Mouse (Mus musculus) ES-E14 (cell line): ENCODE results near the gene Fxyd2. TPM values are rescaled to one million over a fixed set of nuclear protein-coding genes. Genes with fewer than 3 reads are reported as not detected.

Experiments used
- DNase-seq: peaks from one replicate; pipeline ENCODE4 v3.0.0-alpha.2; 2013; ENCODE audit warnings: low read depth, low spot score
- H3K27ac ChIP-seq: 2 replicates; pipeline ENCODE4 v1.5.1; 2012; ENCODE audit warnings: low read depth, mild to moderate bottlenecking, low read length, moderate library complexity, mixed read lengths; ENCODE audit not compliant: poor library complexity, insufficient read depth, severe bottlenecking
- H3K36me3 ChIP-seq: 2 replicates; pipeline ENCODE4 v1.6.1; 2012; ENCODE audit warnings: mild to moderate bottlenecking, low read length, moderate library complexity, mixed read lengths; ENCODE audit not compliant: control insufficient read depth, poor library complexity, insufficient read depth, severe bottlenecking
- H3K4me1 ChIP-seq, 2 experiments: fragments of 150-350 bp in 1 of 2; sonication (generic) in 1 of 2; 2 replicates each; pipeline ENCODE4 v1.6.1; 2012; ENCODE audit warnings: low read length in 2 of 2, mild to moderate bottlenecking in 1 of 2, mixed read lengths in 1 of 2; ENCODE audit not compliant: control insufficient read depth in 2 of 2, insufficient read depth in 2 of 2, poor library complexity in 1 of 2
- H3K4me3 ChIP-seq, 2 experiments: fragments of 150-350 bp in 1 of 2; sonication (generic) in 1 of 2; 2 replicates each; pipeline ENCODE4 v1.5.1; 2012; ENCODE audit warnings: low read length in 2 of 2, low read depth in 1 of 2, mild to moderate bottlenecking in 1 of 2, mixed read lengths in 1 of 2; ENCODE audit not compliant: insufficient read depth in 1 of 2, poor library complexity in 1 of 2, severe bottlenecking in 1 of 2
- H3K9ac ChIP-seq: 2 replicates; pipeline ENCODE4 v1.6.1; 2012; ENCODE audit warnings: low read depth, mild to moderate bottlenecking, low read length, mixed read lengths; ENCODE audit not compliant: poor library complexity, insufficient read depth, severe bottlenecking
- H3K9me3 ChIP-seq: fragments of 150-350 bp; sonication (generic); 2 replicates; pipeline ENCODE4 v1.6.1; 2012; ENCODE audit warnings: low read depth, mild to moderate bottlenecking, low read length; ENCODE audit not compliant: control insufficient read depth, insufficient read depth
- CHD2 ChIP-seq: IDR thresholded peaks from 2 replicates; pipeline ENCODE4 v1.6.1; 2014; ENCODE audit warnings: mild to moderate bottlenecking, low read depth, low read length, inconsistent platforms
- HCFC1 ChIP-seq: IDR thresholded peaks from 2 replicates; pipeline ENCODE4 v1.6.1; 2012; ENCODE audit warnings: low read length, inconsistent platforms, borderline replicate concordance; ENCODE audit not compliant: insufficient read depth
- MAFK ChIP-seq: IDR thresholded peaks from 2 replicates; pipeline ENCODE4 v1.6.1; 2014; ENCODE audit warnings: mild to moderate bottlenecking, low read depth, low read length, inconsistent platforms; ENCODE audit not compliant: insufficient read depth
- ZC3H11A ChIP-seq: IDR thresholded peaks from 2 replicates; pipeline ENCODE4 v1.6.1; 2012; ENCODE audit warnings: low read depth, mild to moderate bottlenecking, inconsistent platforms, low read length, borderline replicate concordance
- ZNF384 ChIP-seq: IDR thresholded peaks from 2 replicates; pipeline ENCODE4 v1.6.1; 2012; ENCODE audit warnings: low read depth, low read length, inconsistent platforms
- in situ Hi-C, 2 experiments: fragments of 600-800 bp; cut with MboI; formaldehyde crosslinking; loops; one replicate each; pipeline ENCODE4 v1.15.1; 2025; ENCODE audit warnings: low sequenced_read_pairs in 2 of 2, inconsistent platforms in 1 of 2; ENCODE audit not compliant: unreplicated experiment in 2 of 2
- total RNA-seq: library from RNA; depleted of rRNA; stranded (reverse); fragments of 300-350 nt; gene quantifications from 2 replicates; pipeline ENCODE4 v1.2.3, GENCODE M21; 2012; rRNA removed

Gene Fxyd2
- 2.2 and 2.5 TPM in 2 replicates for total RNA-seq

DNA sequence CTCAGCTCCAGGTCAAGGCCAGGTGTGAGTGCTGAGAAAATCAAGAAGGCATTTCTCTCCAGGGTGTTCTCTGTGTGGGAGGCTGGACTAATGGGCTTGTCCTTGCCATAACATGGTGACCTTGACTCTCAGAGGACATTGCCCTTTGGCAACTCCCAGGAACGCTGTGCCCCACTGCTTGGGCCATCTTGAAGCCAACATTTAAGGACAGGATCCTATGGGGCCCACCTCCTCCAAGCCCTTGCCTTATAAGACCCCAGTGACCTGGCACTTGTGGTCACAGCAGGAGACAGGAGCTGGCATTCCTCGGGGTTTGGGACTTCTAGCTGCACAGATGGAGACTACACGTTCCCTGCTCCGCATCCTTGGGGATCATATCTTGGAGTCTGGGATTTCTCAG, at the start of gene Fxyd2:
Fxyd2 (plus strand) TSS at position 236 of the 400 bp plus-strand sequence.
- Histone ChIP-seq H3K9ac (no peak within 1 kb of the TSS), H3K9me3 (no peaks in the 10 kb centered on the region), H3K4me1 (peaks cover 5% of the 10 kb centered on the region in 2 experiments; a peak in 2 of 4 replicates), H3K27ac (peak within 1 kb of the TSS; percentile 26; the same call in 1 of the 2 replicates), H3K4me3 (no peak within 1 kb of the TSS), H3K36me3 (peaks cover 12% of the 10 kb centered on the region; the same call in 1 of the 2 replicates)
- in situ Hi-C loops = no loop called here
- no peak for DNase-seq
- TF ChIP-seq HCFC1 (no peak), ZNF384 (no peak), CHD2 (no peak), MAFK (no peak), ZC3H11A (no peak)

- peaks cover 0 to 8% of the 10 kb centered on the region in 2 experiments; a peak in 3 of 4 replicates for H3K4me1 ChIP-seq
- DNase-seq = peak; percentile 71
- peak overlapping the region; percentile 97 for H3K27ac ChIP-seq
- no peak overlapping the region for H3K9ac ChIP-seq
- no peak overlapping the region for H3K4me3 ChIP-seq
- no peaks in the 10 kb centered on the region for H3K36me3 ChIP-seq
- H3K9me3 ChIP-seq = 0 out of 2 replicates have a peak, but pooled peaks cover 2% of the 10 kb centered on the region
- TF ChIP-seq HCFC1 (no peak), CHD2 (no peak), ZNF384 (no peak), MAFK (no peak), ZC3H11A (no peak)
- in situ Hi-C loops = loop anchor here in 1 of 2 experiments (5.0 kb wide), 1 partner anchor 37 kb away; no protein-coding TSS in a partner anchor
Measured at GRCm38 (mm10) chr9:45349851-45350250, 49.6 kb upstream of the Fxyd2 start.

GRCm38 (mm10) chr9:45355192-45355591, 44.3 kb upstream of the Fxyd2 start:
- H3K27ac ChIP-seq = no peak overlapping the region
- H3K4me1 ChIP-seq = no peaks in the 10 kb centered on the region; a peak in 1 of 4 replicates
- H3K4me3 ChIP-seq = no peak overlapping the region
- DNase-seq = no peak
- 0 out of 2 replicates have a peak, but pooled peaks cover 2% of the 10 kb centered on the region for H3K9me3 ChIP-seq
- in situ Hi-C loops = no loop called here
- no peak overlapping the region for H3K9ac ChIP-seq
- no peak for TF ChIP-seq ZNF384
- TF ChIP-seq MAFK = no peak
- TF ChIP-seq ZC3H11A = no peak
- no peak for TF ChIP-seq CHD2
- TF ChIP-seq HCFC1 = no peak
- no peaks in the 10 kb centered on the region for H3K36me3 ChIP-seq

- no peak for DNase-seq
- H3K4me3 ChIP-seq = no peak overlapping the region
- in situ Hi-C loops = no loop called here
- H3K36me3 ChIP-seq = no peaks in the 10 kb centered on the region
- no peak overlapping the region for H3K9ac ChIP-seq
- peaks cover 11 to 13% of the 10 kb centered on the region in 2 experiments for H3K4me1 ChIP-seq
- H3K27ac ChIP-seq = no peak overlapping the region
- TF ChIP-seq CHD2 = no peak
- no peak for TF ChIP-seq HCFC1
- TF ChIP-seq MAFK = no peak
- H3K9me3 ChIP-seq = no peaks in the 10 kb centered on the region
Measured at GRCm38 (mm10) chr9:45358356-45358755, 41.1 kb upstream of the Fxyd2 start.

- Histone ChIP-seq H3K4me3 (no peak overlapping the region), H3K36me3 (no peaks in the 10 kb centered on the region), H3K4me1 (peaks cover 11 to 22% of the 10 kb centered on the region in 2 experiments), H3K9ac (no peak overlapping the region), H3K27ac (peak overlapping the region; percentile 89), H3K9me3 (no peaks in the 10 kb centered on the region)
- TF ChIP-seq CHD2 (no peak), HCFC1 (no peak), ZNF384 (no peak), ZC3H11A (no peak), MAFK (no peak)
- DNase-seq = peak; percentile 81
- in situ Hi-C loops = no loop called here
Measured at GRCm38 (mm10) chr9:45362051-45362461, 37.4 kb upstream of the Fxyd2 start.
